Mouse (Mus musculus): ENCODE results near the gene Arpc2. TPM values are rescaled to one million over a fixed set of nuclear protein-coding genes. Genes with fewer than 3 reads are reported as not detected.
A peak's percentile ranks its signal among the peaks of the same experiment; 100 is the strongest.

Arpc2 gene
- polyA plus RNA-seq, 1 experiment from 2014 or later: 375 TPM

DNA sequence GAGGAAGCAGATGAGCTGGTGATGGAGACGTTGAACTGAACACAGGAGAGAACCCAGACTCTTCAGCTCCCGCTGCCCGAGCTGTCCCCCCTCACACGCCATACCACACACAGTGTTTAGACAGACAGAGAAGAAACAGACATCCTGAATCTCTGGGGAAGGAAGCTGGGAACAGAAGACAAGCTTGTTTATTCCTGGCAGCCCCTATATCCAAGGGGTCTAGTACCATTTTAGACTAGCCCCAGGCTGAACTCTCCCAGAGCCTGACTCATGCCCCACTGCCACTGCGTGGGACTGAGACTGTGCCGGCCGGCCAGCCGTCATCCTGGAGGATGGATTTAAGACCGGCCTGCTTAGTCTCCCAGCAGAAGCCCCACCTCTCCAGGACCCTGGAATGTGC is 39.1 kb downstream of the Arpc2 start:
- Histone ChIP-seq H3K36me3 (ENCODE audit: control insufficient read depth, insufficient read depth, low read length) (no peaks in the 10 kb centered on the region), H3K9ac (ENCODE audit: low read depth, low read length) (no peak overlapping the region), H3K4me2 (peak overlapping the region; percentile 11; the same call in 1 of the 2 replicates), H3K9me3 (ENCODE audit: control insufficient read depth, low read length) (no peaks in the 10 kb centered on the region), H3K27me3 (replicated peaks; ENCODE audit: control insufficient read depth, insufficient read depth, low read length) (no peaks in the 10 kb centered on the region), H3K27ac (ENCODE audit: low read depth, low read length) (peak overlapping the region; percentile 10), H3K4me3 (ENCODE audit: low read depth, low read length) (no peak overlapping the region), H3K4me1 (replicated peaks; ENCODE audit: control insufficient read depth, insufficient read depth, low read length) (peaks cover 7% of the 10 kb centered on the region)
- 27% methylated on average over 9 of the region's 9 CpGs for WGBS
- DNase-seq (ENCODE audit: low spot score): no peak
- ATAC-seq (replicated peaks; ENCODE audit: low FRiP score): peak; percentile 46

DNA sequence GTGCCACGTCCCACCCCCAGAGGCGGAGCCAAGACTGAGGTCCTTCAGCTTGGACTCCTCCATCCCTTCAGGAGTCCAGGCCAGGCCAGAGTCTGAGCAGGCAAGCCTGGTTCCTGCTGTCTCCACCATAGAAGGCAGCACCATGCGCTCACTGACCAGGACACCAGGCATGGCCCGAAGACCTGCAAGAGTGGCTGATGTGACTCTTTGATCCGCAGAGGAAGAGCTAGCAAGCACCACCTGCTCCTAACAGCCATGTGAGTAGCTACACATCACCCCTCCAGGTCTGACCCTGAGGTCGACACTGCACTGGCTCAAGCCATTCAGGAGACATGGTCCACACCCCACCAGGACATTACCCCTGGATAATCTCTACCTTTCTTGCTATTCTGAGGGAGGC is 41.2 kb downstream of the Arpc2 start:
- WGBS: 62% methylated on average over 6 of the region's 6 CpGs
- Histone ChIP-seq H3K9ac (ENCODE audit: low read depth, low read length) (no peak overlapping the region), H3K4me1 (replicated peaks; ENCODE audit: control insufficient read depth, insufficient read depth, low read length) (peaks cover 7% of the 10 kb centered on the region), H3K4me3 (ENCODE audit: low read depth, low read length) (no peak overlapping the region), H3K27me3 (replicated peaks; ENCODE audit: control insufficient read depth, insufficient read depth, low read length) (no peaks in the 10 kb centered on the region), H3K36me3 (ENCODE audit: control insufficient read depth, insufficient read depth, low read length) (peaks cover 10% of the 10 kb centered on the region), H3K27ac (ENCODE audit: low read depth, low read length) (no peak overlapping the region), H3K9me3 (ENCODE audit: control insufficient read depth, low read length) (no peaks in the 10 kb centered on the region), H3K4me2 (peak overlapping the region; percentile 26)
- DNase-seq (ENCODE audit: low spot score) (no peak), ATAC-seq (replicated peaks; ENCODE audit: low FRiP score) (no peak)

DNA sequence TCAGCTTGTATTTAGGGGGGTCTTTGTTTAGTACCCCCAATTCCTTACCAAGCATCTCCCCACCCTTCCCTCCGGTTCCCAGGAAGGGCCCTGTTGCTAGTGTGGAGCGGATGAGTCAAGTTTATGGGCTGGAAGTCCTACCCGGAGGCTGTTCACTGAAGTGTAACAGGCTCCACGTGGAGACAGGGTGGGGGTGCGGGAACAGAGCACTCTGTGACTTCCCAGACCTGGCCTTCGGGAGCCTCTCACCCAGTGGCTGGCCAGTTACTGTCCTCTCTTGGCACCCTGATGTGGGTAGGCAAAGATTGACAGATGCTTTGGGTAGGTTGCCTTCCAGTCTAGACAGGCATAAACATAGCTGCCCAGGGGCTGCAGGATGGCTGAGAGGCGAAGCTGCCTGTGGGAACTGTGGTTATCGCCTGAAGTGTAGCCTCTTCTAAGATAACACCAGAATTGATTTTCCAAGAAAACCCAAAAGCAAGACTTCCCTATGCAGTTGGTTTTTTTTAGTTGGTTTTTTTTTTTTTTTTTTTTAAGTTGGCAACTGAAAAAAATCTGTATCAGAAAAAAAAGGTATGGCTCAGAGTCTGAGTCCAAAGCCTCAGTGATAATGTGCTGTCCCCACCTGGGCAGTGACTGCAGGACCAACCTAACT is 42.1 kb downstream of the Arpc2 start:
- Histone ChIP-seq H3K27ac (ENCODE audit: low read depth, low read length) (no peak overlapping the region), H3K36me3 (ENCODE audit: control insufficient read depth, insufficient read depth, low read length) (peaks cover 18% of the 10 kb centered on the region), H3K4me3 (ENCODE audit: low read depth, low read length) (no peak overlapping the region), H3K4me1 (replicated peaks; ENCODE audit: control insufficient read depth, insufficient read depth, low read length) (peaks cover 10% of the 10 kb centered on the region), H3K4me2 (peak overlapping the region; percentile 26), H3K9ac (ENCODE audit: low read depth, low read length) (no peak overlapping the region), H3K27me3 (replicated peaks; ENCODE audit: control insufficient read depth, insufficient read depth, low read length) (no peaks in the 10 kb centered on the region), H3K9me3 (ENCODE audit: control insufficient read depth, low read length) (no peaks in the 10 kb centered on the region)
- 51% methylated on average over 8 of the region's 8 CpGs for WGBS
- no peak for DNase-seq (ENCODE audit: low spot score)
- ATAC-seq (replicated peaks; ENCODE audit: low FRiP score): no peak

DNA sequence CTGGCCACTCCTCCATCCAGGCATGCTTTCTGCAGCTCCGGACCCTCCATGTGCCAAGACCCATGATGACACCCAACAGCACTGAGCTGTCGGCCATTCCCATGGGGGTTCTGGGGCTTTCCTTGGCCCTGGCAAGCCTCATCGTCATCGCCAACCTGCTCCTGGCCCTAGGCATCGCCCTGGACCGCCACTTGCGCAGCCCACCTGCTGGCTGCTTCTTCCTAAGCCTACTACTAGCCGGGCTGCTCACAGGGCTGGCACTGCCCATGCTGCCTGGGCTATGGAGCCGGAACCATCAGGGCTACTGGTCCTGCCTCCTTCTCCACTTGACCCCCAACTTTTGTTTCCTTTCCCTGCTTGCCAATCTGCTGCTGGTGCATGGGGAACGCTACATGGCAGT is 42.7 kb downstream of the Arpc2 start, which contains the start of gene Gpbar1:
Gene Gpbar1 (plus strand): TSS at position 13 of the 400 bp plus-strand sequence.
- Histone ChIP-seq H3K9ac (ENCODE audit: low read depth, low read length) (no peak within 1 kb of the TSS), H3K4me1 (replicated peaks; ENCODE audit: control insufficient read depth, insufficient read depth, low read length) (peaks cover 10% of the 10 kb centered on the region)
- 89% methylated on average over 10 of the region's 10 CpGs for WGBS

DNA sequence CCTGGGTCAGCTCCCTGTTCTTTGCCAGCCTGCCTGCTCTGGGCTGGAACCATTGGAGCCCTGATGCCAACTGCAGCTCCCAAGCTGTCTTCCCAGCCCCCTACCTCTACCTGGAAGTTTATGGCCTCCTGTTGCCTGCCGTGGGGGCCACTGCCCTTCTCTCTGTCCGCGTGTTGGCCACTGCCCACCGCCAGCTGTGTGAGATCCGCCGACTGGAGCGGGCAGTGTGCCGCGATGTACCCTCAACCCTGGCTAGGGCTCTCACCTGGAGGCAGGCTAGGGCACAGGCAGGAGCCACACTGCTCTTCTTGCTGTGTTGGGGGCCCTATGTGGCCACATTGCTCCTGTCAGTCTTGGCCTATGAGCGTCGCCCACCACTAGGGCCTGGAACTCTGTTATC is 43.1 kb downstream of the Arpc2 start:
- peaks cover 9% of the 10 kb centered on the region for H3K4me1 ChIP-seq (replicated peaks; ENCODE audit: control insufficient read depth, insufficient read depth, low read length)
- no peaks in the 10 kb centered on the region for H3K9me3 ChIP-seq (ENCODE audit: control insufficient read depth, low read length)
- DNase-seq (ENCODE audit: low spot score): no peak
- no peaks in the 10 kb centered on the region for H3K27me3 ChIP-seq (replicated peaks; ENCODE audit: control insufficient read depth, insufficient read depth, low read length)
- WGBS: 85% methylated on average over 11 of the region's 11 CpGs
- no peak overlapping the region for H3K4me3 ChIP-seq (ENCODE audit: low read depth, low read length)
- peaks cover 18% of the 10 kb centered on the region for H3K36me3 ChIP-seq (ENCODE audit: control insufficient read depth, insufficient read depth, low read length)
- no peak for ATAC-seq (replicated peaks; ENCODE audit: low FRiP score)
- no peak overlapping the region for H3K9ac ChIP-seq (ENCODE audit: low read depth, low read length)
- no peak overlapping the region for H3K4me2 ChIP-seq
- no peak overlapping the region for H3K27ac ChIP-seq (ENCODE audit: low read depth, low read length)

More for the DNA sequence above, 42.7 kb downstream of the Arpc2 start, which contains the start of gene Gpbar1:
- no peaks in the 10 kb centered on the region for H3K27me3 ChIP-seq (replicated peaks; ENCODE audit: control insufficient read depth, insufficient read depth, low read length)
- no peak for ATAC-seq (replicated peaks; ENCODE audit: low FRiP score)
- H3K4me3 ChIP-seq (ENCODE audit: low read depth, low read length): no peak within 1 kb of the TSS
- peaks cover 18% of the 10 kb centered on the region for H3K36me3 ChIP-seq (ENCODE audit: control insufficient read depth, insufficient read depth, low read length)
- H3K9me3 ChIP-seq (ENCODE audit: control insufficient read depth, low read length): no peaks in the 10 kb centered on the region
- DNase-seq (ENCODE audit: low spot score): no peak
- no peak within 1 kb of the TSS for H3K27ac ChIP-seq (ENCODE audit: low read depth, low read length)
- peak within 1 kb of the TSS; percentile 26 for H3K4me2 ChIP-seq

DNA sequence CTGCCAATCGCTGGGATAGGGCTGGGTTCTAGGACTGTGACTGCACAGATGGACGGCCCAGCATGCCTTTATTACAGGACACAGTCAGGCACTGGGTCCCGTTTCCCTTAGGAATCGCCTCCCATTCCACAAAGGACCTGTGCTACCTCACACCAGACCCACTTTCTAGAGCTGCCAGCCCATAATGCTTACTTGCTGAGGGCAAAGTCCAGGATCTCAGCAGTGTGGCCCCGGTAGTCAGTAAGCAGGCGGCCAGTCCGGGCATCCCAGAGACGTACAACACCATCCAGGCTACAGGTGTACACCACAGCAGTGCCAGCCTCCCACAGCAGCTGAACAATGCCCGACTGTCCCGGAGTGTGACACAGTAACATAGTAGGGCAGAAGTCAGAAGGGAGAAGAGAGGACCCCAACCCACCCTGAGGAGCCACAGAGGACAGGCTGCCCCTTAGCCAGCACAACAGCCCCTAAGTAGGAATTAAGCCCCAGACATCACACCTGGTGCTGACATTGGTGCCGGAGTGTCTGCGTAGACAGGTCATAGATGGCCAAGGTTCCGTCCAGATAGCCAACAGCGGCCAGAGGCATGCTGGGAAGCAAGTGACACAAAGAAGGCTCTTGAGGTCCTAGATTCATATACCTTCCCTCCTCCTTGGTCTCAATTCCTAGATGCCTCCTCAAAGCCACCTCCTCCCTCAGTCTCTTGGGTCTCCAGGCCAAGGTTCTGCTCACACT is 44.9 kb downstream of the Arpc2 start:
- H3K27me3 ChIP-seq (replicated peaks; ENCODE audit: control insufficient read depth, insufficient read depth, low read length): no peaks in the 10 kb centered on the region

DNA sequence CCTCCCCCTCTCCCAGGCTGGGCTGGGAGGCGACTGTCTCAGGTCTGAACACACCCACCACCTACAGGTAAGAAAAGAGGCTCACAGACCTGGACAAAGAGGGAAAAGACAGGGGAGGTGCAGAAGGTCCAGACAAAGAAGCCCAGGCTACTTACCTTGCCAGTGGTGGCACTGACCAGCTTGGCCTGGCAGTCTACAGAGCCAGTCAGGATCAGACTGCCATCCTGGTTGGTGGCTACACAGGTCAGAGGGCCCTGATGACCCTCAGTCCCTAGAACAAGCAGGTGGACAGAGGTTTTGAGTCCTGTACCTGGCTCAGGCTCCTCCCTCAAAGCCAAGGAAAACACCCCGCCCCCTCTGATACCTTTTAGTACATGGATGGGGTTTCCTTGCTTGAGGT is 45.5 kb downstream of the Arpc2 start:
- WGBS: 95% methylated on average over 2 of the region's 2 CpGs
- ATAC-seq (replicated peaks; ENCODE audit: low FRiP score): no peak
- Histone ChIP-seq H3K9me3 (ENCODE audit: control insufficient read depth, low read length) (no peaks in the 10 kb centered on the region), H3K4me3 (ENCODE audit: low read depth, low read length) (no peak overlapping the region), H3K36me3 (ENCODE audit: control insufficient read depth, insufficient read depth, low read length) (peaks cover 18% of the 10 kb centered on the region), H3K4me1 (replicated peaks; ENCODE audit: control insufficient read depth, insufficient read depth, low read length) (peaks cover 13% of the 10 kb centered on the region), H3K4me2 (no peak overlapping the region), H3K27ac (ENCODE audit: low read depth, low read length) (no peak overlapping the region), H3K9ac (ENCODE audit: low read depth, low read length) (no peak overlapping the region), H3K27me3 (replicated peaks; ENCODE audit: control insufficient read depth, insufficient read depth, low read length) (no peaks in the 10 kb centered on the region)
- no peak for DNase-seq (ENCODE audit: low spot score)

More for the DNA sequence above, 44.9 kb downstream of the Arpc2 start:
- DNase-seq (ENCODE audit: low spot score) (no peak), ATAC-seq (replicated peaks; ENCODE audit: low FRiP score) (no peak)
- Histone ChIP-seq H3K9me3 (ENCODE audit: control insufficient read depth, low read length) (no peaks in the 10 kb centered on the region), H3K4me2 (no peak overlapping the region), H3K36me3 (ENCODE audit: control insufficient read depth, insufficient read depth, low read length) (peaks cover 18% of the 10 kb centered on the region), H3K9ac (ENCODE audit: low read depth, low read length) (no peak overlapping the region), H3K4me1 (replicated peaks; ENCODE audit: control insufficient read depth, insufficient read depth, low read length) (peaks cover 10% of the 10 kb centered on the region), H3K27ac (ENCODE audit: low read depth, low read length) (no peak overlapping the region), H3K4me3 (ENCODE audit: low read depth, low read length) (no peak overlapping the region)
- 88% methylated on average over 14 of the region's 14 CpGs for WGBS

DNA sequence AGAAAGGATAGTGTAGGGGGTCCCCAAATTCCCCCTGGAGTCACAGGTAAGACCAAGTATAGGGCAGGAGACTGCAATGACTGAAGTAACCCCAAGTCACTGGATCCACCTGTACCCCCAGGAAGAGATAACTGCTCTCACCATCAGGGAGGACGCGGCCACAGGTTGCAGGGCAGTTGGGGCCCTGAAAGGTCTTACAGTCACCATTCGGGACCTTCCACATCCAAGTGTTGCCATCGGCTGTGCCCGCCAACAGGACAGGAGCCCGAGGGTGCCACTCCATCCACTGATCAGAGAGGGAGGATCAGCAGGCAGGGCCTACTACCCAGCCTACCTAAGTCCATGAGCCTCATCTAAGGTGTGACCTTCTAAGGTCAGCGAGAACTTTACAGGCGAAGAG is 46.0 kb downstream of the Arpc2 start:
- no peak overlapping the region for H3K4me3 ChIP-seq (ENCODE audit: low read depth, low read length)
- no peaks in the 10 kb centered on the region for H3K27me3 ChIP-seq (replicated peaks; ENCODE audit: control insufficient read depth, insufficient read depth, low read length)
- no peak overlapping the region for H3K27ac ChIP-seq (ENCODE audit: low read depth, low read length)
- H3K36me3 ChIP-seq (ENCODE audit: control insufficient read depth, insufficient read depth, low read length): peaks cover 18% of the 10 kb centered on the region
- H3K4me1 ChIP-seq (replicated peaks; ENCODE audit: control insufficient read depth, insufficient read depth, low read length): peaks cover 12% of the 10 kb centered on the region
- 96% methylated on average over 8 of the region's 8 CpGs for WGBS
- no peaks in the 10 kb centered on the region for H3K9me3 ChIP-seq (ENCODE audit: control insufficient read depth, low read length)
- DNase-seq (ENCODE audit: low spot score) (no peak), ATAC-seq (replicated peaks; ENCODE audit: low FRiP score) (no peak)
- H3K9ac ChIP-seq (ENCODE audit: low read depth, low read length): no peak overlapping the region
- no peak overlapping the region for H3K4me2 ChIP-seq
